Mouse (Mus musculus) megakaryocyte, embryonic 14.5 days (primary cell): ENCODE results near the gene Ppfia4.

Experiments
- FLI1 ChIP-seq: IDR thresholded peaks from 2 replicates; pipeline ENCODE4 v1.6.1; 2012; ENCODE audit warnings: low read length, inconsistent platforms, mixed read lengths
- GATA1 ChIP-seq: IDR thresholded peaks from 3 replicates; pipeline ENCODE4 v1.6.1; 2012; ENCODE audit warnings: mixed read lengths, low read length, inconsistent platforms, borderline replicate concordance

GRCm38 (mm10) chr1:134307409-134307808 lies 25.3 kb downstream of the Ppfia4 start:
- no peak for TF ChIP-seq GATA1
- no peak for TF ChIP-seq FLI1
